Mouse (Mus musculus) adrenal gland, postnatal 25 days (tissue): ENCODE results near the gene 5830411N06Rik. TPM values are rescaled to one million over a fixed set of nuclear protein-coding genes. Genes with fewer than 3 reads are reported as not detected.

Experiments used
- DNase-seq: peaks from one replicate; pipeline ENCODE4 v3.0.0; 2021; ENCODE audit warnings: mixed read lengths
- long read RNA-seq: library from polyadenylated mRNA; stranded (forward); transcript quantifications from one replicate; pipeline ENCODE4 v2.0.0, GENCODE M21; 2021
- total RNA-seq: library from RNA; stranded (reverse); gene quantifications from 2 replicates; pipeline ENCODE4 v1.2.3, GENCODE M21; 2021

Gene 5830411N06Rik
- total RNA-seq = not detected in 2 replicates
- long read RNA-seq = 0 reads

- no peak for DNase-seq
Measured at GRCm38 (mm10) chr7:140247216-140247615, at the start of gene 5830411N06Rik. TSS of gene 5830411N06Rik (plus strand) at chr7:140247284.

- DNase-seq = no peak
Measured at GRCm38 (mm10) chr7:140201090-140201489, 46.0 kb upstream of the 5830411N06Rik start.

DNA sequence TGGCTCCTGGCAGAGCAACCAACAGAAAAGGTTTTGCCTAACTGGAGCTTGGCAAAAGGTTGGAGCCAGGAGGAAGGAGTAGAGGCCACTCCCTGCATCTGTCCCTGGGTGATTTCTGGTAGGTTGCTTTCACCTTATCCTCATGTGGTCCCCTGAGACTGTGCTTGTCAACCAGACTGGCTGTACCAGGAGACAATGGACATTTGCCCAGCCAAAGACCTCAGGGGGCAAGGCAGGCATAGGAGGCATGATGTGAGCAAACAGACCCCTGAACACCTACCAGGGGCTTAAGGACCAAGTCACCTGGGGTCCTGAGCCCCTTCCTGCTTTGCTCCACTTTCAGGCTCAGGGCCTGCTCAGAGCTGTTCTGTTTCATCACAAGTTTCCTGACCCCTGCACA lies 41.2 kb upstream of the 5830411N06Rik start, which contains the start of gene Olfr524:
Gene Olfr524, minus strand, starts transcription at position 101 of the 400 bp plus-strand sequence.
- no peak for DNase-seq

DNA sequence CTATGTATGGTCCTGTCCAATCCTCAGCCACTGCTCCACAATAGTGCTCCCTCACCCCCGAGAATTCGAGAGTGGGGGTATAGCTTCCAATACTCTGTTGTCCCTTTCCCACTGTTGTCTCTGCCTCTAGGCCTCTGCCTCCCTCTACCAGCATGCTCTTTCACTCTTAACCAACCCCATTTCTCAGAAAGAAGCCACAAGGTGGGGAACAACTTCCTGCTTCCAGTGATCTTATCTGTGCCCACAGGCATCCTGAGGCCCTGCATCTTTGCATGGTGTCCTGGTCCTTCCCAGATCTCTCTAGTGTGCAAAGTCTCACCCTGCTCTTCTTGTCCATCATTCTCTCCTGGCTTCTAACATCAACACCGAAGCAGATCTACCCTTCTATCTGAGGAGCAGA lies 40.2 kb upstream of the 5830411N06Rik start:
- no peak for DNase-seq

DNA sequence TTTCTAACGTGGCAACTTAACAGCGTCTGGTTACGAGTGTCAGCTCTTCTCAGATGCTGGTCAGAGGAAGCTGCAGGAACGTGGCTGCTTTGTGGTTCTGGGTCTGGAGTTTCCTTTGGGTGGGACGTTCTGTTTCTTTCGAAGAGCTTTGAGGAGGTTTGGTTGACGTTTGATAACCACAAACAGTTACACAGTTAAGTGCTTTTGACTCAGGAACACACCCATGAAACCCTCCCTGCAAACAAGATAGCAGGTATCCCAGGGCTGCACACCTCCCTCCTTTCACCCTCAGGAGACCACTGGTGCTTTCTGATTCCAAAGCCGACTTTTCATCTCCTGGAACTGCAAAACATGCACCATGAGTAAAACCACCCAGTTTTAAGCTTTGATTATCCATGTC lies 38.9 kb upstream of the 5830411N06Rik start:
- no peak for DNase-seq

- no peak for DNase-seq
Measured at GRCm38 (mm10) chr7:140208677-140209076, 38.4 kb upstream of the 5830411N06Rik start.

- no peak for DNase-seq
Measured at GRCm38 (mm10) chr7:140213841-140214240, 33.2 kb upstream of the 5830411N06Rik start.

DNA sequence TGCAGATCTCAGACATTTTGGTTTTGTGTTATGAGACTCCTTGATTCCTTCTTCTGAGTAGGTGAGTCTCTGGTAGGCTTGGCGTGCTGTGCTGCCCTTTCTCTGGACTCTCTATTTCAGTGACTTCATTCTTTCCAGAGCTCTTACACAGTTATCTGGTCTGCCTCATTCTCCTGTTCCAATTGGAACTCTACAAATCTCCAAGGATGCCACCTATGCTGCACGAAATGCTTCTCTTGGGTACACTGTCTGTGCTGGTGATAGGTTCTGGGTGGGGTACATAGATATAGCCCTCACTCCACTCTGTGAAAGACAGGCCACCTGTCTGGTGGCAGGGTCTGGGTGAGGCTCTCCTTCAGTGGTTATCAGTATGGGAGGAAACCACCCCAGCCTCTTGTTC lies 29.1 kb upstream of the 5830411N06Rik start, which contains the start of gene Cd163l1:
Gene Cd163l1, plus strand, starts transcription at position 301 of the 400 bp plus-strand sequence.
- DNase-seq = no peak

DNA sequence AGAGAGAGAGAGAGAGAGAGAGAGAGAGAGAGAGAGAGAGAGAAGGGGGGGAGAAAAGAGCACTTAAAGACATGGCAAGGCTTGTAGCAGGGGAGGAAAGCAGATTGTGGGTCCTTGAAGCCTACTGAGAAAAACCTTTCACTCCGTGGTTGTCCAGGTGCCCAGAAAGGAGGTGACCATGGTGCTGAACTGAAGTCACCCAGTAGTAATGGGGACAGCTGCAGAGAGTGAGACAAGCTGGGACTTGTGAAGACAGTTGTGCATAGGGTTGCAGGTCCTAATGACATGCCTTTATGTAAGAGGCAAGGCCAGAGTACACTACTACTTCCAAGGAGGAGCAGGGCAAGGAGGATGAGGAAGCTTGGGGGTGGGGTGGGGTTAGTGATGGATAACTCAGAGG lies 27.8 kb upstream of the 5830411N06Rik start:
- no peak for DNase-seq

DNA sequence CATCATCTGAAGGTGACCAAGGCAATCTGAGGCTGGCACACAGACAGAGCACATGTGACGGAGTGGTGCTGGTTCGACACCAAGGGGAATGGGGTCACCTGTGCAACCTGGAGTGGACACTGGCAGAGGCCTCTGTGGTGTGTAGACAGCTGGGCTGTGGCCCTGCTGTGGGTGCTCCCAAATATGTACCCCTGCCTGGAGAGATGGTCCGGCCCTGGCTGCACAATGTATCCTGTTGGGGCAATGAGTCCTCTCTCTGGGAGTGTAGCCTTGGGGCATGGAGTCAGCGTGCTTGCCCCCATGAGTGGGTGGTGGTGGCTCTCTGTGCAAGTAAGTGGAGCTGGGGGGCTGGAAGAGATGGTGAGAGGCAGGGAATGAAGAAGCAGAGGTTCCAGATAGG lies 26.7 kb upstream of the 5830411N06Rik start:
- no peak for DNase-seq

- no peak for DNase-seq
Measured at GRCm38 (mm10) chr7:140224209-140224608, 22.9 kb upstream of the 5830411N06Rik start.

GRCm38 (mm10) chr7:140228476-140228875 lies 18.6 kb upstream of the 5830411N06Rik start:
- DNase-seq = peak; percentile 47

DNA sequence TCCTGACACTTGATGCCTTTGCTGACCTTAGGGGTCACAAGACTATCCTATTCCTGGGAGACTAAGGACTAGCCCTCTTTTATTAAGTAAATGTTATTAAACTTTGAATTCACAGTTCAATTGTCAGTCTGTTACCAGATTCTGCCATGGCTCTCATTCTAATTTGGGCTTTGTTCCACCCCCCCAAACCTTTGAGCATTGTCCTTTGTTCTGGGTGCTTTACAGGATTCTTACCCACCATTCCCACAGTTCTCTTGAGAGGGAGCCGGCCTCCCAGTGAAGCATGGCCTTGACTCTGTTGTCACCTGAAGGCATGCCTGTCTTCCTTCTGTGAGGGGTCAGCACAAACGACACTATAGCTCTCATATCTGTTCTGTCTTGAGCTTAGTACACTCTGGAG lies 16.1 kb upstream of the 5830411N06Rik start:
- no peak for DNase-seq

GRCm38 (mm10) chr7:140233696-140234095 lies 13.4 kb upstream of the 5830411N06Rik start:
- no peak for DNase-seq

DNA sequence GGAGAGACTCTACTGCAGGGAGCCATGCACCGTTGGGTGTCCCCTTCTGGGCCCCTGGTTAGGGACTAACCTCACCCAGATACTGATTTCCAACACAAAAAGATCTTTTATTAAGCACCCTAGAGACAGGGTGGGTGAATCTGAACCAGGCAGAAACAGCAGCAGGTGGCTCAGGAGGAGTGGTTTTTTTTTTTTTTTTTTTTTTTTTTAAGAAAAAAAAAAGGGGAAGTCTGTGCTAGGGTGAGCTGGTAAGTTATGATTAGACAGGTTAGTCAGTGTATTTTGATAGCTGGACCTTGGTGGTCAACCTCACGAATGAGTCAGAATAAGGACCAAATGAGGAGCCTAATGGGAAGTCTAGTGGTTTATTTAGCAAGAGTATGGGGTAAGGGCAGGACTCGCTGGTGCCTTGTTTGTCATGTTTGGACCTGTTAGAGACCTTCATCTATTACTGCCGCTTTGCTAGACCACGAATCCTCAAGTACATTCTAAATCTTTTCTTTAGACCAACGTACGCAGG lies 6.8 kb downstream of the 5830411N06Rik start:
- no peak for DNase-seq

- no peak for DNase-seq
Measured at GRCm38 (mm10) chr7:140295746-140296145, 48.7 kb downstream of the 5830411N06Rik start.

DNA sequence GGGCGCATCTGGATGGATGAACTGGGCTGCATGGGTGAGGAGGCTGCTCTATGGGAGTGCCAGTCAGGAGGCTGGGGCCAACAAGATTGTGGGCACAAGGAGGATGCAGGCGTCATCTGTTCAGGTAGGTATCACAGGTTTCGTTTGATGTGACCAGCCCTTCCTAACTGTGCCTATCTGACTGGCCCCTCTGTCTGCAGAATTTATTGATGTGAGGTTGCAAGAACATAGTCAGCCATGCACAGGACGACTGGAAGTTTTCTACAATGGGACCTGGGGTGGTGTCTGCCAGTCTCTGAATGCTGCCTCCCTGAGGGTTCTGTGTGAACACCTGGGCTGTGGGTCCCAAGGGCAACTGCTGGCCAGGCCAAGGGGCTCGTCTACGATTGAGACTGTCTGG lies 49.8 kb downstream of the 5830411N06Rik start:
- no peak for DNase-seq

- DNase-seq = no peak
Measured at GRCm38 (mm10) chr7:140299416-140299815, 52.3 kb downstream of the 5830411N06Rik start.

- no peak for DNase-seq
Measured at GRCm38 (mm10) chr7:140319861-140320385, 72.8 kb downstream of the 5830411N06Rik start.

GRCm38 (mm10) chr7:140320558-140320957 lies 73.5 kb downstream of the 5830411N06Rik start, which contains the start of gene Olfr525:
TSS of gene Olfr525 (plus strand) at chr7:140320858.
- no peak for DNase-seq

DNA sequence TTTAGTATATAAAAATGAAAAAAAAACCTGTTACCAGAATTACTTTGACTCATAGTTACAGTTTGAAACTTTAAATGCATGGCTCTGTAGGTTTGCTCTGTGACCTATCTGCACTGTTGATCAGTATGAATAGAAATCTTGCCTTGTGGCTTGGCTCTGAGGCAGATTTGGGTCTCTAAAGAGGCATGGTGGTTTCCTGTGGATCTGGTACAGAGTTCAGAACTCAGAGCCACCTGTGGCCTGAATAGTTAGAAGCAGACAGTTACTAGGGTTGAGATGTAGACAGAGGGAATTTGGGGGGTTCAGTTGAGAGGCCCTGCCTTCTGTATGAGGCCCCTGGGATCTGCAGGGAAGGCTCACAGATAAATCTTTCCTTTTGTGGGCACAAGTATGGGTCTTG lies 74.1 kb downstream of the 5830411N06Rik start:
- DNase-seq = no peak

- no peak for DNase-seq
Measured at GRCm38 (mm10) chr7:140329766-140330304, 82.8 kb downstream of the 5830411N06Rik start.

GRCm38 (mm10) chr7:140333717-140334116 lies 86.6 kb downstream of the 5830411N06Rik start, which contains the start of gene Olfr527:
TSS of gene Olfr527 (plus strand) at chr7:140334017.
- DNase-seq = no peak
